ENCODE assay signal across 10 mouse cellular contexts in the genomic region with DNA sequence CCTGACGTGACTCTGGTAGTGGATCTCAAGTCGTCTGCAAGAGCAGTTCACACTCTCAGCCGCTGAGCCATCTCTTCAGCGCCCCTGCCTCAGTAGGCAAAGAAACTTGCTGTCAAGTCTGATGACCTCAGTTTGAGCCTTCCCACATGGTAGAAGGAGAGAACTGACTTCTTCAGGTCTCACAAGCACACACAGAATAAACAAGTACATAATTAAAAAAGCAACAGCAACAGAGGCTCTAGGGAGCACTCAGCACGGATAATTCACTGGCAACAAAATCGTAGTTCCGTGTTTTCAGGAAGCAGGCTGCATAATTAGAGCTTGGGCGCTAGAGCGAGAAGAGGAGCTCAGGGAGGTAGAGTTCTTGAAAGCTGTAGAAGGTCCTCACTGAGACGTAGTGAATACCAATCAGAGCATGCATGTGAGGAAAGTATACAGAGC.
A peak's percentile ranks its signal among the peaks of the same experiment; 100 is the strongest.
DNase-seq lines count a peak whose midpoint lies in the region; ATAC-seq and TF ChIP-seq lines count a peak whose summit lies in the region.
"Had no signal": no experiment of that assay in that cellular context is flagged by ENCODE, and none has a peak within 500 bp of the region (broad histone marks: within the 10 kb centered on the region; RNA-seq: fewer than 3 reads in every experiment).

No protein-coding gene starts in this region.

- H3K27ac ChIP-seq in hindbrain, embryonic 13.5 days: peak overlapping the region; percentile 35; the same call in 1 of the 2 replicates
- H3K27ac ChIP-seq in hindbrain, embryonic 11.5 days (ENCODE audit: low read depth, low read length): no peak overlapping the region
- 0 out of 2 replicates have a peak overlapping the region, but pooled peaks have one; percentile 11 for H3K27ac ChIP-seq in neural tube, embryonic 13.5 days (replicated peaks)
- 0 out of 2 replicates have a peak overlapping the region, but pooled peaks have one; percentile 32 for H3K27ac ChIP-seq in hindbrain, embryonic 14.5 days
- no peak overlapping the region for H3K27ac ChIP-seq in stomach, postnatal 0 days (replicated peaks)
- H3K27ac ChIP-seq: liver, embryonic 15.5 days had no signal

- no peak overlapping the region for H3K4me3 ChIP-seq in hindbrain, embryonic 13.5 days
- H3K4me3 ChIP-seq in hindbrain, embryonic 11.5 days (ENCODE audit: low read depth, low read length): no peak overlapping the region
- H3K4me3 ChIP-seq in neural tube, embryonic 13.5 days: no peak overlapping the region
- H3K4me3 ChIP-seq in hindbrain, embryonic 14.5 days (replicated peaks; ENCODE audit: low read length): no peak overlapping the region
- no peak overlapping the region for H3K4me3 ChIP-seq in stomach, postnatal 0 days (ENCODE audit: low read depth, low read length)
- H3K4me3 ChIP-seq: liver, embryonic 15.5 days had no signal

- no peak for TF ChIP-seq EP300 in stomach, postnatal 0 days (optimal IDR thresholded peaks at IDR 0.05)

- H3K4me2 ChIP-seq in hindbrain, embryonic 13.5 days: 0 out of 2 replicates have a peak overlapping the region, but pooled peaks have one; percentile 2
- no peak overlapping the region for H3K4me2 ChIP-seq in hindbrain, embryonic 11.5 days (replicated peaks; ENCODE audit: low read depth, low read length)
- no peak overlapping the region for H3K4me2 ChIP-seq in neural tube, embryonic 13.5 days
- no peak overlapping the region for H3K4me2 ChIP-seq in hindbrain, embryonic 14.5 days (replicated peaks)
- H3K4me2 ChIP-seq in stomach, postnatal 0 days (replicated peaks; ENCODE audit: low read depth): no peak overlapping the region
- H3K4me2 ChIP-seq: liver, embryonic 15.5 days had no signal

- H3K9me3 ChIP-seq in hindbrain, embryonic 13.5 days: no peaks in the 10 kb centered on the region
- H3K9me3 ChIP-seq in hindbrain, embryonic 11.5 days (ENCODE audit: control insufficient read depth, low read length): no peaks in the 10 kb centered on the region
- no peaks in the 10 kb centered on the region for H3K9me3 ChIP-seq in neural tube, embryonic 13.5 days
- H3K9me3 ChIP-seq in hindbrain, embryonic 14.5 days (ENCODE audit: control insufficient read depth, low read length): no peaks in the 10 kb centered on the region
- H3K9me3 ChIP-seq in stomach, postnatal 0 days (ENCODE audit: control insufficient read depth, low read length): no peaks in the 10 kb centered on the region
- H3K9me3 ChIP-seq: liver, embryonic 15.5 days had no signal

- no peak for DNase-seq in hindbrain, embryonic 11.5 days (ENCODE audit: low spot score)
- no peak for DNase-seq in neural tube, embryonic 10.5 days (ENCODE audit: extremely low spot score, low spot score)
- no peak for DNase-seq in hindbrain, embryonic 14.5 days (ENCODE audit: low spot score)
- peak; percentile 61 for DNase-seq in splenic B cell, adult 2 months (ENCODE audit: low read depth, low spot score)
- no peak for DNase-seq in right cerebral cortex, adult 2 months (ENCODE audit: low spot score in 2 of 2)
- DNase-seq in stomach, postnatal 0 days (ENCODE audit: low spot score): no peak
- DNase-seq: cerebellum, adult 18-20 months had no signal

- H3K36me3 ChIP-seq in hindbrain, embryonic 13.5 days: no peaks in the 10 kb centered on the region
- no peaks in the 10 kb centered on the region for H3K36me3 ChIP-seq in hindbrain, embryonic 11.5 days (ENCODE audit: control insufficient read depth, insufficient read depth, low read length)
- no peaks in the 10 kb centered on the region for H3K36me3 ChIP-seq in neural tube, embryonic 13.5 days
- no peaks in the 10 kb centered on the region for H3K36me3 ChIP-seq in hindbrain, embryonic 14.5 days (replicated peaks; ENCODE audit: control insufficient read depth, insufficient read depth)
- H3K36me3 ChIP-seq in splenic B cell, adult 2 months (ENCODE audit: control insufficient read depth, insufficient read depth, low read length, poor library complexity, severe bottlenecking): no peaks in the 10 kb centered on the region
- no peaks in the 10 kb centered on the region for H3K36me3 ChIP-seq in stomach, postnatal 0 days (ENCODE audit: control insufficient read depth, insufficient read depth, low read length)
- H3K36me3 ChIP-seq: liver, embryonic 15.5 days had no signal

- ATAC-seq in hindbrain, embryonic 13.5 days (ENCODE audit: low FRiP score): 0 out of 2 replicates have a peak, but pooled peaks have one; percentile 32
- no peak for ATAC-seq in hindbrain, embryonic 11.5 days (ENCODE audit: low FRiP score)
- ATAC-seq in neural tube, embryonic 13.5 days (ENCODE audit: low read depth): peak; percentile 46; the same call in 1 of the 2 replicates
- ATAC-seq in hindbrain, embryonic 14.5 days (ENCODE audit: low FRiP score): peak; percentile 57; the same call in 1 of the 2 replicates
- no peak for ATAC-seq in stomach, postnatal 0 days (ENCODE audit: low FRiP score, low TSS enrichment)

- H3K27me3 ChIP-seq in hindbrain, embryonic 13.5 days: no peaks in the 10 kb centered on the region
- no peaks in the 10 kb centered on the region for H3K27me3 ChIP-seq in hindbrain, embryonic 11.5 days (ENCODE audit: control insufficient read depth, insufficient read depth, low read length)
- no peaks in the 10 kb centered on the region for H3K27me3 ChIP-seq in neural tube, embryonic 13.5 days
- H3K27me3 ChIP-seq in hindbrain, embryonic 14.5 days (ENCODE audit: control insufficient read depth, insufficient read depth, low read length): no peaks in the 10 kb centered on the region
- no peaks in the 10 kb centered on the region for H3K27me3 ChIP-seq in splenic B cell, adult 2 months (ENCODE audit: control insufficient read depth, insufficient read depth, low read length, poor library complexity, severe bottlenecking)
- H3K27me3 ChIP-seq in stomach, postnatal 0 days (ENCODE audit: control insufficient read depth, insufficient read depth, low read length): no peaks in the 10 kb centered on the region
- H3K27me3 ChIP-seq: liver, embryonic 15.5 days had no signal

- TF ChIP-seq CTCF in stomach, postnatal 0 days (IDR thresholded peaks at IDR 0.05; ENCODE audit: low read depth): no peak

- peaks cover 43% of the 10 kb centered on the region for H3K4me1 ChIP-seq in hindbrain, embryonic 13.5 days (replicated peaks)
- H3K4me1 ChIP-seq in hindbrain, embryonic 11.5 days (replicated peaks; ENCODE audit: control insufficient read depth, insufficient read depth, low read length): 0 out of 2 replicates have a peak, but pooled peaks cover under 1% of the 10 kb centered on the region
- peaks cover 56% of the 10 kb centered on the region for H3K4me1 ChIP-seq in neural tube, embryonic 13.5 days (replicated peaks)
- H3K4me1 ChIP-seq in hindbrain, embryonic 14.5 days (replicated peaks; ENCODE audit: control insufficient read depth, insufficient read depth, low read length): peaks cover 13% of the 10 kb centered on the region; the same call in 1 of the 2 replicates
- no peaks in the 10 kb centered on the region for H3K4me1 ChIP-seq in stomach, postnatal 0 days (replicated peaks; ENCODE audit: control insufficient read depth, insufficient read depth)
- H3K4me1 ChIP-seq: liver, embryonic 15.5 days had no signal

- 37% methylated on average over 10 of the region's 10 CpGs for WGBS in hindbrain, embryonic 13.5 days
- 59% methylated on average over 10 of the region's 10 CpGs for WGBS in hindbrain, embryonic 11.5 days
- WGBS in neural tube, embryonic 13.5 days: 44% methylated on average over 10 of the region's 10 CpGs
- 32% methylated on average over 10 of the region's 10 CpGs for WGBS in hindbrain, embryonic 14.5 days
- WGBS in stomach, postnatal 0 days: 62% methylated on average over 10 of the region's 10 CpGs

- H3K9ac ChIP-seq in hindbrain, embryonic 13.5 days: no peak overlapping the region
- no peak overlapping the region for H3K9ac ChIP-seq in hindbrain, embryonic 11.5 days (ENCODE audit: low read depth, low read length)
- H3K9ac ChIP-seq in neural tube, embryonic 13.5 days: no peak overlapping the region
- no peak overlapping the region for H3K9ac ChIP-seq in hindbrain, embryonic 14.5 days
- no peak overlapping the region for H3K9ac ChIP-seq in stomach, postnatal 0 days (ENCODE audit: low read length)
- H3K9ac ChIP-seq: liver, embryonic 15.5 days had no signal

Comparison
In these comparisons a context has a peak if more than half of its experiments do, and no peak if none do; other contexts are left out.
1. ATAC-seq: peak in hindbrain, embryonic 13.5 days (single experiment), neural tube, embryonic 13.5 days (single experiment) and hindbrain, embryonic 14.5 days (single experiment); none in hindbrain, embryonic 11.5 days (single experiment) and stomach, postnatal 0 days (single experiment).
2. H3K27ac ChIP-seq: peak in hindbrain, embryonic 13.5 days (single experiment), neural tube, embryonic 13.5 days (single experiment) and hindbrain, embryonic 14.5 days (single experiment); none in hindbrain, embryonic 11.5 days (single experiment) and stomach, postnatal 0 days (single experiment).